Mouse (Mus musculus) heart, postnatal 25 days (tissue): Measurements from ENCODE around the gene Tbx3. TPM values are rescaled to one million over a fixed set of nuclear protein-coding genes. Genes with fewer than 3 reads are reported as not detected.

Source experiments
- DNase-seq: peaks from one replicate; pipeline ENCODE4 v3.0.0; 2022; ENCODE audit warnings: low spot score
- intact Hi-C: fragments of 180-260 bp; cut with DNase I; formaldehyde crosslinking; loops from one replicate; pipeline ENCODE4 v1.15.1; 2025
- total RNA-seq, 2 experiments: library from RNA; stranded (reverse); gene quantifications; 2 replicates each; pipeline ENCODE4 v1.2.3; 2021

The Tbx3 gene
- total RNA-seq, 2 experiments from 2014 or later = 9.3 to 13.2 TPM

DNA sequence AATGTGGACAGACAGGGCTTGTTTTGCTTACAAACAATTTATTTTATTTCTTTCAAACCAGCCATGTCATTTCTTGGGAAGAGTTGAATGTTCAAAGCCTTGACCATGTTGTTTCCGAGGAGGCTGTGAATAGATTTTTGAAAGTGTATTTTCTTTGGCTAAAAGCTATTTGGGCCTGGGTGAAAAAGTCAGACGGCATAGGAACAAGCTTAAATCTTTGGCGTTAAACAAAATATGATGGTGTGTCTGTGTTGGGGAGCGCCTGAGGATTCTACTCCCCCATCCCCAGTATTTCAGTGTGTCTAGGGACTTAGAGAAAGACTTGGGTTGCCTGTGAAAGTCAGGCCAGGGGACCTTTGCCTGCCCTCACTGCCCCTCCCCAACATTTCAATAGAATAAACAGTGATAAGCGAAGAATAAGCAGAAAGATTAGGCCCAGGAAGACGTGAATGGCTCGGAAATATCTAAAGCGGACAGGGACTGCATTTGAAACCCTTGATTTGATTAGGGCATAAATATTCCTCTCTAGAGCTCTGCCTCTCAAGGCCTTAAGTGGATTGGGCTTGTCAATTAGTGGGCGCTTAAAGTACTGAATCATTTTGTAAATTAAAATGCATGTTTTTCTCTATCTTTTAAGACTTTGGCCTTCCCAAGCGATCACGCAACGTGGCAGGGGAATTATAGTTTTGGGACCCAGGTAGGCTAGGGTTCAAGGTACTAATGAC, 4.3 kb downstream of the Tbx3 start:
- intact Hi-C loops = loop anchor here (5.0 to 10.0 kb wide), 3 partner anchors 270 to 797 kb away; no protein-coding TSS in a partner anchor
- no peak for DNase-seq

DNA sequence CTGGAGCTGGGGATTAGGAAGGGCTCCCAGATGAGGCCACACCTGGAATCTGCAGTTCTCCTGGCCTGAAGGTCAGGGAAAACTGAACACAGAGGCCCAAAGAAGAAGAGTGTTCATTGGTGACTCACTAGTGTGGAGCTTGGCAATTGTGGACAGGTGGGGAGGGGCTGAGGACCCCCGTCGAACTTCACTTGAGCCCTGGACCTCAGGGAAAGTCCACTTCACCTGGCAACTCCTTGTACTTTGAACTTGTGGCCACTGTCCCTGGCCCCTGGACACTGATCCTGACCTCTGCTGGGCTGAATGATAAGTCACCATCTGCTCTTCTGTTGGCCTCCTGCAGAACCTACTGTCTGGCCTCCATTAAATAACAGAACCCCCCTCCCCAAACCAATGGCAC, 5.8 kb downstream of the Tbx3 start:
- intact Hi-C loops = loop anchor here (5.0 to 10.0 kb wide), 2 partner anchors 271 to 689 kb away; no protein-coding TSS in a partner anchor

DNA sequence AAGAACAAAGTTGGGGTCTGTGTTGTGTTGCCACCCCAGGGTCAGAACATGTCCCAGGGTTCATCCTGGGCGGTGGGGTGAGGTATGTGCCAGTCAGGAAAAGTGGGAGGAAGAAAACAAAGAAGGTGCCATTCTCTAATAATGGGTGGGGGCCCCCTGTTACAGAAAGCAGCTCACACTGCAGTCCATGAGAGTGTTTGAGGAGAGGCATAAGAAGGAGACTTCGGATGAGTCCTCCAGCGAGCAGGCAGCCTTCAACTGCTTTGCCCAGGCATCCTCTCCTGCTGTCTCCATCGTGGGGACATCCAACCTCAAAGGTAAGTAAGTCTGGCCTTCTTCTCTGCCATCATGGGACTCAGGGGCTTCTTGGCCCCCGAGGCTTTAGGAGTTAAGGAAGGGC, 8.0 kb downstream of the Tbx3 start:
- DNase-seq = no peak
- intact Hi-C loops = loop anchor here (5.0 to 10.0 kb wide), 2 partner anchors 274 to 691 kb away; no protein-coding TSS in a partner anchor

More for the DNA sequence above, 5.8 kb downstream of the Tbx3 start:
- DNase-seq = no peak

DNA sequence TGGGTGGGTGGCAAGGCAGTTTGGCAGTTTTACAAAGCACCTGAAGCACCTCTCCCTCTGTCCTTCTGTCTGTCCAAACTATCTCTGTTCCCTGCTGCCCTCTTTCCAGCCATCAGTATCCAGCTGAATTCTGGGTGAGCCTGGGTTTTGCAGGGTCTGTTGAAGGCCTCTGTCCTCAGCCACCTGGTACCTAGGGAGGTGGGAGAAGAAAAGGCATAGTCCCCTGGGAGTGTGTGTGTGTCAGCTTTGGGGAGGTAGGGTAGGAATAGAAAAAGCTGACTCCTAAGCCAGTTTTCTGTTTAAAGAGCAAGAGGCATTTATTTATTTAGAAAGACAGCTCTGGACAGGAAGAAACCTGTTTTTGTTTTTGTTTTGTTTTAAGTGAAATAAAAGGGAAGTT, 8.6 kb downstream of the Tbx3 start:
- intact Hi-C loops = loop anchor here (5.0 to 10.0 kb wide), 2 partner anchors 274 to 692 kb away; no protein-coding TSS in a partner anchor
- DNase-seq = no peak

DNA sequence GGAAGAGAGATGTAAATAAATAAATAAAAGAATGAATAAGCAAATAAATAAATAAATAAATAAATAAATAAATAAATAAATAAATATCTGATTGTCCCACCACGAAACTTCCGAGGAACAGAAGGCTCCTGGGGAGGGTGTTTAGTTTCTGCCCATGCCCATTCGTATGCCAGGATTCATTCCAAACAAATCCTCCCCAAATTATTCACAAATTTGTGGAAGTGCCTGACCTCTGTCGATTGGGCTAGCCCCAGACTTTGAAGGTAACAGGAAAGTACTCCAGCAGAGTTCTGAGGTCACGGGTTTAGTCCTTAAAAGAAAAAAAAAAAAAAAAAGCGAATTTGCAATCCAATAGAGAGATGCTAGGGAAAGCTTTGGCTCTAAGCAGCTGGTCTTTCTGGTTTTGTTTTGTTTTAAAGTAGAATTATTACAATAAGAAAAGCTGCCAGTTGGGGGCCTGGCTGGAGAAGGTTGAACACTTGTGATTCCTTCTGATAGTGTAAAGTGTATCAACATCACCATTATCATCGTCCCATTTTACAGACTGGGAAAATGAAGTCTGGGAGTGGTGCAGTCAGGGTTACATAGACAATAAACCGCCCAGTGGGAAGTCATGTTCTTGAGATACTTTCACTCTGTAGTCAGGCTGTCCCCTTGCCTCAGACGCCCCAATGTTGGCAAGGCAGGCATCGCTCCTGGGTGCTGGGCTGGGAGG, 9.3 kb downstream of the Tbx3 start:
- DNase-seq = no peak
- intact Hi-C loops = loop anchor here (5.0 to 10.0 kb wide), 2 partner anchors 275 to 692 kb away; no protein-coding TSS in a partner anchor

DNA sequence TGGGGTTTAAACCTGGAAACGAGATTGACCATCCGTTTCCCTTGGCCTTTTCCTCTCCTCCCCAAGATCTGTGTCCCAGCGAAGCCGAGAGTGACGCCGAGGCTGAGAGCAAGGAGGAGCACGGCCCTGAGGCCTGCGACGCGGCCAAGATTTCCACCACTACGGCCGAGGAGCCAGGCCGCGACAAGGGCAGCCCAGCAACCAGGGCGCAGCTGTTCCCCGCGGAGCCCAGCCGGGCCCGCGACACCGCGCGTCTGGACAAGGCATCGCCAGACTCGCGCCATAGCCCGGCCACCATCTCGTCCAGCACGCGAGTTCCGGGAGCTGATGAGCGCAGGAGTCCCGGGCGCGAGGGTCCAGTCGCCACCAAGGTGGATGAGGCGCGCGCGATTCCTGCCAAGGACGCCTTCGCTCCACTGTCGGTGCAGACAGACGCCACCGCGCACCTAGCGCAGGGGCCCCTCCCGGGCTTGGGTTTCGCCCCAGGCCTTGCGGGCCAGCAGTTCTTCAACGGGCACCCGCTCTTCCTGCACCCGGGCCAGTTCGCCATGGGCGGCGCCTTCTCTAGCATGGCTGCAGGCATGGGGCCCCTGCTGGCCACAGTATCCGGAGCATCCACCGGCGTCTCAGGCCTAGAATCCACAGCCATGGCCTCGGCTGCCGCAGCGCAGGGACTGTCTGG, 10.0 kb downstream of the Tbx3 start:
- no peak for DNase-seq
- intact Hi-C loops = no loop called here

DNA sequence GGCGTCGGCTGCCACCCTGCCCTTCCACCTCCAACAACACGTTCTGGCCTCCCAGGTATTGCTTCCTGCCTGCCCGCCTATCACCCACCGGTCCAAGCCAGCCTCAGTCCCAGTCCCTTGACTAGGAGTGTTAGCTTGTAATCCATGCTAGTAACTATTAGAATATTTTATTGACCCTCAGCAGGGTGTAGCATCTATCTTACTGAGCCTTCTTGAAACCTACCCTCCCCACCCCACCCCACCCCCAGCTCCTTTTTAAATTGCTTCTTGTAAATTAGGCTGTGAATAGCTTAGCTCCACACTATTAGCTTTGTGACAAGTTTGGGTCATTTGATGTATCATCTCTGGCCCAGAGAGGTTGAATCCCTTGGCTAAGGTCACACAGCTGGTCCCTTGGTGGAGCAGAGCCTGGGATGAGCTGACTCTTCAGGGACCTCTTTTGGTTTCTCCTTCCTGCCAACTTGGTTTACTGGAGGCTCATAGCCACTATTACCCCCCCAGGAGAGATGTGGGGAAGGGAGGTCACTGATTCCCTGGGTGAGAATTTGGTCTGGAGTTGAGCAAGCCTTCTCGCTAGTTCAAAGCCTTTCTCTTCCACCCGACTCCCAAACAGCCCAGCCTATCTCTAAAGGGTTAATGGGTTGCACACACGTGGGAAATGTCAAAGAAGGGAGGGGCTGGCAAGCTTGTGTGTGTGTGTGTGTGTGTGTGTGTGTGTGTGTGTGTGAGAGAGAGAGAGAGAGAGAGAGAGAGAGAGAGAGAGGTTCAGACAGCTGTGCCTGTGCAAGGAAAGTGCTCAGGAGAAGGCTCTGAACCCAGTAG, 10.8 kb downstream of the Tbx3 start:
- intact Hi-C loops = no loop called here
- DNase-seq = no peak

DNA sequence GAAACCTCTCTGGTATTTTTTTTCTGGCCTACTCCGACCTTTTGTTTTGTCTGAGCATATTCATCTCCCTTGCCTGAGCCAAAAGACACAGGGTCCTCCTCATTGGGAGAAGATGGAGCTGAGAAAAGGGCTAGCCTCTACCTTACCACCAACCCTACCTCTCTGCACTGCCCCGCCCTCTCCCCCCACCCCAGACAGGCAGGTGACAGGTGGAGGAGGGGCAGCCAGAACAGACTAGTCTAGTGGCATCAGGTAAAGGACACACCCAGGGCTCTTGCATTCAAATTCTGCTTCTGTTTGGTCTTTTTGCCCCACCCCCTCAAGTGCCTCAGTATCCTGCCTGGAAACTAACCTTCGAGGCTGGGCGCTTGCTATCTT, 11.4 kb downstream of the Tbx3 start:
- intact Hi-C loops = no loop called here
- DNase-seq = no peak

DNA sequence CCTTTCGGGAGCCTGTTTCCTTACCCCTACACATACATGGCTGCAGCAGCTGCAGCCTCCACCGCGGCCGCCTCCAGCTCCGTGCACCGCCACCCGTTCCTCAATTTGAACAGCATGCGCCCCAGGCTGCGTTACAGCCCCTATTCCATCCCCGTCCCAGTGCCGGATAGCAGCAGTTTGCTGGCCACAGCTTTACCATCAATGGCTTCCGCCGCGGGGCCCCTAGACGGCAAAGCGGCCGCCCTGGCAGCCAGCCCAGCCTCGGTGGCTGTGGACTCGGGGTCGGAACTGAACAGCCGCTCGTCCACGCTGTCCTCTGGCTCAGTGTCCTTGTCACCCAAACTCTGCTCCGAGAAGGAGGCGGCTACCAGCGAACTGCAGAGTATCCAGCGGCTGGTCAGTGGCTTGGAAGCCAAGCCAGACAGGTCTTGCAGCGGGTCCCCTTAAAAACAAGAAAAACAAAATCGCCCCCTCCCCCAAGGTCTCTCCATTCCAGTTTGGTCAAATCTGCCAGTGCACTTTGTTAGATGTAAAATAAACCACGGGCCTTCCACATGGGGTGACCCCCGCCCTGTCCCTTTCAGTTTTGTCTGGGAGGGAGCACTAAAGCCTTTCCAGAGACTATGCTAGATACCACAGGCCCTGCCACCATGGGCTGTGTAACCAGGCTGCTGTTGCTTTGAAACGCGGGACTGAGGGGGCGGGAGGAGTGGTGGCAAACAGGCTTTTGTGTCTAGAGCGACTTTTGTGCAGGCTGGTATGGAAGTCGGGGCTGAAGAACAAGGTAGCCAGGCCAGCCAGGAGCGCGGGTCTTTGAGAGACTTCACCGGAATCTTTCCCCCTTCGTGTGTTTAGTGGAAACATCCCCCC, 12.4 kb downstream of the Tbx3 start:
- intact Hi-C loops = no loop called here
- DNase-seq = no peak

DNA sequence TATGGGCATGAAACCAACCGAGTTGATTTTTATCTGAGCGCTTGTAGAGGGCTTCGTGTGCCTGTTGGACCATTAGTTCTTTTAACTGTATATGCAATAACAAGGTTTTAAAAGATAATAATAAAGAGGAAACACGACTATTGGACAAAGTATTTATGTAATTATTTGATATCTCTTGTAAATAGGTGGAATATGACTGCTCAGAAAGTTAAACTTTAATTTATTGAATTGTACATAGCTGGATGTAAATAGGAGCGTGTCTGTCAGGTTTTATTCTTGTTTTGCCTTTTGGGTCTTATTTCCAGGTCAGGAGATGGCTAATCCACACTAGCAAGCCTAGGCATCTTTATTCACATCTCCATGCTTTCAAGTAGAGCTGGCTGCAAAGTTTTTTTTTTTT, 13.4 kb downstream of the Tbx3 start:
- intact Hi-C loops = no loop called here
- DNase-seq = no peak

DNA sequence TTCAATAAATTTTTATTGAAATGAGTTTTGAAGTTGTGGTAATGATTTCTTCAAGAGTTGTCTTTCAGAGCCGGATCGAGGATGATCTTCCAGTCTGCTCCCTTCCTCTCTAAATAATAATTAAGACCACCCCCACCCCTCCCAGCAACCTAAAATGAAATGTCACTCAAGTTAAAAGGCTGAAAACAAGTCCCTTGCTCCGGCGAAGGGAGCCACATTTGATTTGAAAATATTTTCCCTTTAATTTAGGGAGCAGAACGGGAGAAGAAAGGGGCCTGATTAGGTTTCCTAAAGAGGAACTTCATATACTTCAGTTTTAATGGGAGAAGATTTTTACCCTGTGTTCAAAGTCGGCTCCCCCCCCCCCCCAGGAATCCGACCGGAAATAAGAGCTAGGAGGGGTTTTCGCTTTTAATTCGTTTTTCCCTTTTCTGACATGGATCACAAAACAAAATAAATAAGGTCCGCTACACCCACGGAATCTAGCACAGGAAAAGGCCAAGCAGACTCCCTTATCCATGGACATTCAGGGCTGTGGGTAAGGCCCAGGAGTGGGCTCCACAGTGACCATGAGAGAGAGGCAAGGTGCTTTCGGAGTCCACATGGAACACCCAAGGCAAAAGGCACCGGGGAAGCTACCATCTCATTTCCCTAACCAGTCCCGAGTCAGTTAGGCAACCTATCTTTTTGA, 14.4 kb downstream of the Tbx3 start:
- intact Hi-C loops = no loop called here
- no peak for DNase-seq

DNA sequence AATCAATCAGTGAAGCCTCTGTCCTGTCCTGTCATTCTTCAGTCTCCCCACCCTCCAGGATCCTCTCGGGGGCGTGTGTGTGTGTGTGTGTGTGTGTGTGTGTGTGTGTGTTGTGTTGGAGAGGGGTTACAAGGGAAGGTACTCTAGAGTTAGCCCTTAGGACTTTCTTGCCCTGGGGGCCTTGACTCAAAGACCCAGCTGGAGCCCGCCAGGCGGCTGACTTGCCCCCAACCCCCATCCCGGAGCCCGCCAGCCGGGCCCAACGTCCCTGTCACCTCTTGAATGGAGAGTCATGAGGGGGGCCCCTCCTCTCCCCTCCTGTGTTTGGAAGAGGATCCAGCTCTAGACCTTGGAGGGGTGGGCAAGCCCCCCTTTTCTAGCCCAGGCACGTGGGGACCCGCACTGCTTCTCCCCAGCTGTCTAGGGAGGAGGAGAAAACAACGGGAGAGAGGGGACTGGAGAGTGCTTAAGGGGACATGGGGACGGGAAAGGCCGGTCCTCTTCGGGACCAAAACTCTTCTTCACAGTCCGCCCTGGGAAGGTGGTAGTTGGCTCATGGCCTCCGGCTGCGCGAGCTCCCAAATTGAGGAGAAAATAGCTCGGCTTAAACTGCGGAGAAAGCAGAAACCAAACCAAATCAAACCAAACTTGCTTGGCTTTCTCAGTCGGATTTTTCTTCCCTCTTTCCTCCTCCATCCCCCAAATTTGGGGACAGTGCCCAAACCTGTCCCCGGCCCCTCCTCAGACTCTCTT, 15.2 kb downstream of the Tbx3 start:
- intact Hi-C loops = no loop called here

DNA sequence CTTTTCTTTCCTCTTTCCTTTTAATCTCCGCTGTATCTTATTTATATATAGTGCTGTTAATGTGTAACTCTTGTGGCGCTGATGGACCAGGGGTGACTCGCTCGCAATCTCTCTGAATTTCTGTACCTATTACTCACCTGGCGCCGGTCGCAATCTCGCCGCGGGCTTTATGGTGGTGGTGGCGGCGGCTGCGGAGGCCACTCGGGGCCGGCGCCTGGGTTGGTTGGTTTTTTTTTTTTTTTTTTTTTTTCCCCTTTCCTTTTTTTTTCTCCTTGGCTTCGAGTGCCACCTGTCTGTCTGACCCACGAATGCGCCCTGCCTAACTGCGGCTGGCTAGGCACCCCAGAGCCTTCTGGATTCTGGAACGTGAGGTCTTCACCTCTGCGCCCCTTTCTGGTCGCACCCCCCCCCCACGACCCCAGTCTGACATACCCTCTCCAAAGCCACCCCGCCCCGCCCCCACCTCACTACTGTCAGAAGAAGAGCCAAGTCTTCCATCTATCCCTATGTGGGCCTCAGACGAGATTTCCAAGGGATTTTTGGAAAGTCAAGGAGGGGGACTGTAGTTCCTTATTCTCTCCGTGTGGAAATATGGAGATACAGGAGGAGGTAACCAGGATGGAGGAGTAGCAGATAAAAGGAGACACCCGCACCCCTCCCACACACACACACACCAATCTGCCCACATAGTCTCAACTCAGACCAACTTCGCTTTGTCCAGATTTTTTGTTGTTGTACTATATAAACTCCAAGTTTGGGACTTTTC, 15.9 kb downstream of the Tbx3 start:
- intact Hi-C loops = no loop called here
- no peak for DNase-seq

More for the DNA sequence above, 15.2 kb downstream of the Tbx3 start:
- DNase-seq = no peak

DNA sequence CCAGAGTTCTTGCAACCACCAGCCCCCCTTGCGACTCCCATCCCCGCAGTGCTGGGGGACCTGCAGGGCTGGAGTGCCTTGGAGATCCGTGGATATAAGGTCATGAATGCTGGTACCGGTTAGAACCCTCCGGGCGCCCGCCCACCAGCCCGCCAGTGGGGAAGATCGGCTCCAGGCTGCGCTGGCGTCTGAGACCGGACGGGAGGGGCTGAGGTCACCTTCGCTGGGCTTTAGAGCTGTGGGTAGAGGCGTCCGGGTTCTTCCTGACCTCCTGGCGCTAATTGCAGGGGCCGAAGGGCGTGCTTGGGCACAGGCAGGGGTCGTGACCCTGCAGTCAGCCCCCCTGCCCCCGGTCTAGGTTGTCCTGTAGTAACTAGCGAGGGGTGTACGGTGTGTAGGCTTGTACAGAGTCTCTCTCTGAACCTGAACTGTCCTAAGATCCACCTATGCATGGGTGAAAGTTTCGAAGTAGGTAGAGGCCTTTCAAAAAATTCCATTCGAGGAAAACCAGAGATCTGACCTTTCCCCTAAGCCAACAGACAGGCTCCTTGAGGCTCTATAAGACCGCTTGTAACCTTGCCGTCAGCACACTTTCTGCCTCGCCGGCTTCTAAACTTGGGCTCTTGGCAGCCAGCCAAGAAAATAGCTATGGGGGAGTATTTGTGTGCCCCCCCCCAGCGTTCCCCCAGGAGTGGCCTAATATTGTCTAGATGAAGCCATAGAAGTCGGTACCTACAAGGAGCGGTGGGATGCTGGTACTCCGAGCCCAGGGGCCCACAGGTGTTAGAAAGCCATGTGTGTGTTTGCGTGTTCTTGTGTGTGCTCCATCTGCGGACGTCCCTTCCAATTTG, 16.8 kb downstream of the Tbx3 start:
- intact Hi-C loops = no loop called here
- DNase-seq = no peak

DNA sequence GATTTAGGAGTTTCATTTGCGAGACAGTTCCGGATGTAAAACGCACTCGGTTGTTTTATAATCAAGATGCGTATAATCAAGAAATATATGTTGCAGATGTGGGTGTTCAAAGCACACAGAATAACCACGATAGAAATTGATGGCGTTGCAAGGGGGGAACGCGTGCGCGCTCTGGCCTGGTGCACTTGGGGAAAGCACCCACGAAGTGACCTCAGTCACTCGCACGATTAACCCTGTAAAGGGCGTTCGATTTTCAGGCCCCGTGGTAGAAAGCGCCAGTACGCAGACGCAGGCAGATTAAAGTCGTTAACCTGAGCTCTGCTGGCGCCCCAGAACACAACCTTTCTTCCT, 17.4 kb downstream of the Tbx3 start:
- intact Hi-C loops = no loop called here
- DNase-seq = no peak

DNA sequence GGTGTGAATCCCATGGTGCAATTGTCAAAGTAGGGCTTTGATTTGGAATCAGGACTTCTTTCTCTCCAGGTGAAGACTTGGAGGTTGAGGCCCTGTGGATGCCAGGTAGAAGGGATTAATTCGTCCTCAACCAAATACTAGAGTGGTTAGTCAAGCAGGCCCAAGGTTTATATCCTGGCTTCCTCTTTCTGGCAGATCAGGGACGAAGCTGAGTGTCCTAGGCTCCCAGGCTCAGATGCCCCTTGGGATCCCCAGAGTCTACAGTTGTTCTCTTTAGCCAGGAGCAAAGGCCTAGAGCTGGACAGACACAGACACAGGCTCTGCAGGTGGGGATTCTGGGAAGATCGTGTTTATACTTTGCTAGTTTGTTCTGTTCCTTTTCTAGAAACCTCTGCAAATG, 17.8 kb downstream of the Tbx3 start:
- no peak for DNase-seq
- intact Hi-C loops = no loop called here
